Mouse (Mus musculus): Measurements from ENCODE around the gene Ift43.

The Ift43 gene

DNA sequence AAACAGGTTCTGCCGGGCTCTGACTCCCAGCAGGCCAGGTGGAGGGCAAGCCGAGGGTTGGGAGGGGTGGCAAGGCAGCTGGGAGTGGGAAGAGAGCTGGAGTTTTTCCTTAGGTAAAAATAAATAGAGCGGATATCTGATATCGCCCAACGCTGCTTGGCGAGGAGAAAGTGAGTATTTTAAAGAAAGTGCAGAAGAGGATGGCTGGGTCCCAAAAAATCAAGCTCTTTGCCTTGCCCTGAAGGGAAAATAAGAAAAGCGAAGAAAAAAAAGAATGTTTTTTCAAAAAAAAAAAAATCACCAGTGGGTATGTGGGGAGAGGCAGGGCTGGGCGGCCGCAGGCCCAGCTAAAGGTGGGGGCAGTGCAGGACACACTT lies 4.2 kb upstream of the Ift43 start:
- in situ Hi-C loops (cut with MboI, MseI): loop anchor here (5.0 to 10.0 kb wide), 3 partner anchors 121 to 393 kb away; partner anchors contain the start of gene Batf

DNA sequence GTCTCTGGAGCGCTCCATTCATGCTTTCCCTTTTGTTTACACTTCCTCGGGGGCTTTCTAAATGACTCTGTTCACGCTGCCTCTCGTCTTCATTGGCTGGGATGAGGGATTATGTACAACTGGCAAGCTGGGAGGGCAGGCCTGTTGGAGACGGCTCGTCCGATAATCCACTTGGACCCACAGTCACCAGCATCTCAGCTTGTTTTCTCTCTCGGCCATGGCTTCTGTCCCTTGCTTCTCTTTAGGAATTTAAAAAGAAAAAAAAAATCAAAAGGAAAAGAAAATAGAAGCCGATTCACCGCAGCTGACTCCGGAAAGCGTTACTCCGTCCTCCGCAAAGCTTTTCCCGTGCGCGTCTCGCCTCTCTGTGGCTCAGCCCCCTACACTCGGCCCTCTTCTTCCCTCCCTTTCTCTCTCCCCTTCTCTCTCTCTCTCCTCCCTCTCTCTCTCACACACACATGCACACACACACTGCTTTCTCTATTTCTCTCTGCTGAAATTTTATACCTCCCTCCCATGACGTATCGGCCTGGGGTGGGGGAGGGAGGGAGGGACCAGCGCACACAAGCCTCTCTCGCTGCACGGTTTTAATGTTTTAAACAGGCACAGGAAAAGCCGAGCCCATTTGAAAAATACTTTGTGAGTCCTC lies 3.7 kb upstream of the Ift43 start, which contains the start of gene Tgfb3:
Tgfb3 (minus strand) TSS at position 489 of the 649 bp plus-strand sequence.
- in situ Hi-C loops (cut with MboI, MseI): loop anchor here (5.0 to 10.0 kb wide), 3 partner anchors 121 to 394 kb away; partner anchors contain the start of gene Batf

DNA sequence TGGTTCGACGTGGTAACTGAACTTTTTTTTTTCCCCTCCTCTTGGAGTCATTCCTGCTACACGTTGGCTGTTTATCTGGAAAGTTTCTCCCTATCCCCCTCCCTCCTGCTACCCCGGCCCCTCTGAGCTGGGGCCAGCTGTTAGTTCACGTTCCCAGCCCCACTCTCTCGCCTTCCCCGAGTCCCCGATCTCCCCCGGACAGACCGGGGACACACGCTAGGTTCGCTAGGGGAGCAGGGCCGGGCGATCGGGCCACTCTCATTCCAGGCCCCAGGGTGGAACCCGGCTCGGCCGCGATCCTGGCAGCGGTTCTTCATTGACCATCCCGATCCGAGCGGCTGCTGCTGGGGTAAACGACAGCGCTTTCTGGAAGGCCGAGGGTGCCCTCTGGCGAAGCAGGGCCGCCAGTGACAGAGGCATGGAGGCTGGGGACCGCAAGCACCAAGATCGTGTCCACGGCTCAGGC lies 3.1 kb upstream of the Ift43 start:
- in situ Hi-C loops (cut with MboI, MseI): loop anchor here (5.0 to 10.0 kb wide), 3 partner anchors 122 to 394 kb away; partner anchors contain the start of gene Batf

DNA sequence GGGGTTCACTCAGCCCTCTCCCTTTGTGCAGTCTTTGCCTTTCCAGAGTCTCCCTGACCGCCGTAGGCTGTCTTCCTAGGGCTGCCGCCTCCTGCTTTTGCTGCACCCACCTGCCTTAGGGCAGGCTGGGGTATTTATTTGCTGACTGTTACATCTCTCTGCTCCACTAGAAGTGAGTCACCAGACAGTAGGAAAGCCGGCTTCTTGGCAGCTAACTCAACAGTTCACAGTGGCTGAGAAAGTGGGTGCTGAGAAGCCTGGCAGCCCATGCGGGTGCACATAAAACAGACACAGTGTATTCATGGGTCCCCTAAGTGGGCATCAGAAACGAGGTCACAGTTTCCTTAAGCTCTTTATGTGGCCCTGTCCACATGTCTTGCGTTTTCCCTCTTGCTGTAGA lies 3.5 kb downstream of the Ift43 start:
- in situ Hi-C loops (cut with MboI, MseI): no loop called here

DNA sequence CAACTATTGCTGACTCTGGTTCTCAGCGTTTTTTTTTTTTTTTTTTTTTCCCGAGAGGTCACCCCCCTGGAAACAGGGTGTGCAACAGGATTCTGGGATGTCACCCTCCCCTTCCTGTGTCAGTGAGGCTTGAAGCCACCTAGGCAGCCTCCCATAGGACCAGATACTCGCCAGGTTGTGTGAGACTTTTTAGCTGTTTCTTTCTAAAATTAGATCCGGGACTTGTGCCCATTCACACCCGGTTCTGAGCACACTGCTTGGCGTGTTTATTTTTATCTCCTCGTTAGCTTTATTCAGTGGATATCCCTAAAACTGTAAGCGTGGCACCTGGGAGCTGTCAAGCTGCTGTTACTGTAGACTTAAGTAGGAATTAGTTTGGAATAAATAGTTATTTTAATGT lies 4.2 kb downstream of the Ift43 start:
- in situ Hi-C loops (cut with MboI, MseI): no loop called here

DNA sequence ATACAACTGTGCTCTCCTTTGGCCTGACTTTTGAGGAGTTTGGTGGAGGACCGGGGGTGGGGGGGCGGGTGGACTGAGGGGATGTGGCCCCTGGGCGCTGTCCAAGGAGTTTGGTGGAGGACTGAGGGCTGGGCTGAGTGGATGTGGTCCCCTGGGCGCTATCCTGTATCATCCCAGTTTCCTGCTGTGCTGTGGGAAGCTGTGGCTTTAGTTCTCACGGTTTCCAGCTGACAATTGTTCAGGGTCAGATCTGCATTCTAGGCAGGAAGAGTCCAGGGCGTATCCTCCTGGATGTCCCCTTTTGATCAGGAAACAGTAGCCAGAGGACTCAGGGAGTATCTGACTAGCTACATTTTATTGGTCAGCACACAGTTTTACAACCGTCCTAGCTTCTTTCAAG lies 5.7 kb downstream of the Ift43 start:
- in situ Hi-C loops (cut with MboI, MseI): no loop called here

DNA sequence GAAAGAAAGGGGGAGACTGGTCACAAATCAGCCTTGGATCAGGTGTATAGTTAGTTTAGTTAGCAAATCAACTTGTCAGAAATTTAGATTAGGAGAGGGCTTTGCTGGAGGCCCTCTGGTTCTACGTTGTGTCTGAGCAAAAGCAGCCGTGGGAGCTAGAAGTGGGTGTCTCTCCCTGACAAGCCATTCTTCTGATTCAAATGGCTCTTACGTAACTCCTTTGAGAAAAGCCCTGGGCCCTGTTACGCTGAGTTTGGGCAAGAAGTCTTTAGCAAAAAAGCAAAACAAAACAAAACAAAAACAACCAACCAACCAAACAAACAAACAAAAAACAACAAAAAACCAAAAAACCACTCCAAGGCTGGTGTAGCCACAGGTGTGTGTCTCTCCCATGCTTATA lies 8.4 kb downstream of the Ift43 start:
- in situ Hi-C loops (cut with MboI, MseI): no loop called here

DNA sequence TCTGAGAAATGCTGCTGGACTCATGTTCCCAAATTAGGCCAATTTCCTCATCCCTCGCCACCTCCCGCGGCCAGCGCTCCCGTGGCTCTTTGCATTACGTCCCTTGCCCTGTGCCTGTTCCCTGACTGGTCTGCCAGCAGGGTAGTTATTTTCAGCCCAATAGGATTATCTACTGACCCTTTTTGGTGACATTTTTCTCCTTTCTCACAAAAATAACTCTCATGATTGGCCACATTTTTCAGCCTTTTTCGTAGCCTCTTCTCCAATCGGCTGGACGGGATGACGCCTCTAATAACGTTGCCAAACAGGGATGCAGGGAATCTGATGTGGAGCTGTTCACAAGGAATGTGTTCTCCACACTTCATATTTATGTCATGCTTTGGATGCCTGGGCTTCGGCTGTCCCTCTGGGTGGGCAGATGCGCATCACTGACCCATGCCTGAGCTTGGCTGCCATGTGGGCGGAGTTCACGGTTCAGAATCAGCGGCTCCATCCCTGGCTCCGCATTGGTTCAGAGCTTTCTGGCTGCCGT lies 9.3 kb downstream of the Ift43 start:
- in situ Hi-C loops (cut with MboI, MseI): no loop called here

DNA sequence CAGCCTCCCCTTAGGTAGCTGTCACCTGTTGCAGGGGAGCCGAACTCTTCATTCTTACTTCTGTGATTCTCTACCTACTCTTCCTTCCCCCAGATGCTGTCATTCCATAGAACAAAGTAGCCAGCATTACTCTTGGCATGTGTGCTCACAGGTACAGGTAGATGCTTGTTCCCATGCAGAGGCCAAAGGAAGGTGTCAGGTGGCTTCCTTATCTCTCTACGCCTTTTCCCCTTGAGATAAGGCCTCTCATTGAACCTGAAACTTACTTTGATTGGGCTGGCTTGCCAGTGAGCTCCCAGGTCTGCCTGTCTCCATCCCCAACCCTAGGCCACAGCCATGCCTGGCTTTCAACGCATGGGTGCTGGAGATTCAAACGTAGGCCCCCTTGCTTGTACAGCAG lies 11.7 kb downstream of the Ift43 start:
- in situ Hi-C loops (cut with MboI, MseI): no loop called here

DNA sequence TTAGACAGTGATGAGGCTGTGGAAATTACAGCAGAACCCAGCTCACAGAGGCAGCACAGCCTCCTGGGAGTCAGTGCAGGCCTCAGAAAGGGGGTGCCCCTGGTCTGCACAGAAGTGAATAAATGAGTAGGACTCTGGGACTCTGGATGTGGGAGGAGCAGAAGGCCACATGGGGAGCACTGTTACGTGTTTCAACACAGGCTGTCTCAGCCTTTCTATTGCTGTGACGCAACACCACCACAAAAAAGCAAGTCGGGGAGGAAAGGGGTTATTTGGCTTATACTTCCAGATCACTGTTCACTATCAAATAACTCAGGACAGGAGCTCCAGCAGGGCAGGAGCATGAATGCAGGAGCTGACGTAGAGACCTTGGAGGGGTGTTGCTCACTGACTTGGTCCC lies 13.5 kb downstream of the Ift43 start:
- in situ Hi-C loops (cut with MboI, MseI): no loop called here

DNA sequence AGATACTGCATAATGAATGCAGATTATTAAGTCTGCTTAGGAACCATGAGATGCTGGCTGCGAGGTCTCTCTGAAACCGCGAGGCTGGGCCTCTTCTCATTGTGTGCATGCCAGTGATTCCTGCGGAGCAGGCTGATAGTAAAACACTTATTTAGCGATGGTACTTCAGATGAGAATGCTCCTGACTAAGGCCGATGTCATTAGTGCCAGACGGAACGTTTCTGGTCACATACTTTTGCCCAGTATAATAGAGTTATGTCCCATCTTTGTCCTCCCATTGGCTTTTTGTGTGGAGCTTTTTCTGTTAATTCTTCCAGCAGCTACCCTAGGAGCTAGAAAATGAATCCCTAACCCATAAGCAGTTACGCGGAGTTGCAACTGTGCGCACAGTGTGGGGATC lies 15.4 kb downstream of the Ift43 start:
- in situ Hi-C loops (cut with MboI, MseI): no loop called here

DNA sequence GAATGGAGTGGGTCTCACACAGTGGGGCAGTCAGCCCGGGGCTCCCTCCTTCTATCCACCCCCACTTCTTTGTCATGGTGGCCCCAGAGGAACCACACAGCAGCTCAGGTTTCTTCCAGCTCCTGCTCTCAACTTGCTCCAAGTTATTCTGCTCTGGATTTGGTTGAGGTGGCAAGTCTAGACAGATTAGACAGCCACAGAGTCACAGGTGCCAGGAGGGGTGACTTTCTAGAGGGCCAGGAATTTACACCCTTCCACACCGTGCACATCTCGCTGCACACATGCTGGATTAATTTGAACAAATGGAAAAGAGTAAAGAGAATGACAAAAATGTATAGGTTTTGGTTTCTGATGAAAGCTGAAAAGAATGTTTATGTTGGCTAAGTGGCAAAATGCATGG lies 18.4 kb downstream of the Ift43 start:
- in situ Hi-C loops (cut with MboI, MseI): no loop called here

DNA sequence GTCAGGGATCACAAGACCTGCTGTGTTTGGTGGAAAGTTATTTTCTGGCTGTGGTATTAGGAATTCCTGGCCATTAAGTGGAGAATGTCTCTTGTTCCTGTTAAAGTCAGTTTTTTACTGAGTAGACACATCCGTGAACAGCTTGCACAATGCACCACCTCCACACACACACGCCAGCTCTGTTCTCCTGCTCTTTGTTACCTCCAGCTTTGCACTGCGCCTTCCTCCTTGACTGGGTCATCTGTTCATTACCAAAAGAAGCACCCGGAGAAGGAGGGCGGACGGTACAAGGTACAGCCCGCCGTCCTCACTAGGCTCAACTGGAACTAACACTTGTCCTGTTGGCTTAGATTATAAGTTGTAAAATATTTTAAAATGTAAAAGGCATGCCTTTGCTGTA lies 20.3 kb downstream of the Ift43 start:
- in situ Hi-C loops (cut with MboI, MseI): no loop called here

DNA sequence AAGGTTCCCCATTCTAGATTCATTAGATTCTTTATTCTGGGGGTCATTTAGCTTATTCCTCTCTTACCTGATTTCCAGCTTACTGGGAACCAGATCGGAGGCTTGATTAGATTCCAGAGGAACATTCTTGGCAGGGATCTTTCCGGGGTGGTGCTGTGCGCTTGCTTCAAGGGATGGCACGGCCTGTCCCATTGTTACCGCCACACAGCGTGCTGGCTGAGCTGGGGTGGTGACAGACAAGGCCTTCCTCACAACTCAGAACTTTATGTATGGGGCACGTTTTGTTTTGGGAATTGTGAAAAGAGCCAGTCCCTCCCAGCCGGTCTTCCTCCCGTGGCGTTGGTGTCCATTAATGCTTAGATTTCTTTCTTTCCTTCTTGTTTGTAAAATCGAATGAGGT lies 21.1 kb downstream of the Ift43 start:
- in situ Hi-C loops (cut with MboI, MseI): no loop called here

DNA sequence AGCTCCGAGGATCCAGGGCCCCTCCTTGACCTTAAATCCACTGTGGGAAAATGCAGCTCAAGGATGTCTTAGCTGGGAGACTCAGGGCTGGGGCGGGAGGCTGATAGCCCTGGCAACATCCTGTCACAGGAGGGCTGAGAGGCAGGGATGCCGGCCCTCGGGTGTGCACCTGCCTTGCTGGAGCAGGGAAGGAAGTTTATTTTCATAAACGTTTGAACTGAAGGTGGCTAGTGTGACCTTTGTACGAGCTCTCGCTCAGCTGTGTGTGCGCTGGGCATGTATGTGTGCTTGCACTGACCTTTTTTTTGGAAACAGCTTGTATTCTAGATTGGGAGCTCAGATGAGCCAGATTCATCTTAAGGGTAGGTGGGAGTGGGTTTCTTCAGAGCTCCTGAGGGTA lies 21.5 kb downstream of the Ift43 start:
- in situ Hi-C loops (cut with MboI, MseI): no loop called here

DNA sequence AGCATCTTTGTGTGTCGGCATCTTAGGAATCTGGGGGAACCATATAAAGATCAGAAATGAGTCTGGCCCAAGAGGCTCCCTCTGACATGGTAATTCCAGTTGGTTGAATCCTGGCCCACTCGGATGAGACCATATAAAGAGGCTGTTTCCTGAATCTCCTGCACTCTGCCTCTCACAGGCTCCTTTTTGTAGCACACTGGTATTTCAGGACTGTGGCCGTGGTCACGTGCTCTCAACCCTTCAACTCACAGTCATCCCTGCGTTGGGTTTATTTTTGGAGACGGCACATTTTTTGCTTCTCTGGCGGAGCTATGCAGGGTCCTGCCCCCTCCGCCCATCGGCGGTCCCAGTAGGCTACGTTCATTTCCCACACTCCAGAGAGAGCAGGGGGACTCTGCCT lies 22.0 kb downstream of the Ift43 start:
- in situ Hi-C loops (cut with MboI, MseI): no loop called here

DNA sequence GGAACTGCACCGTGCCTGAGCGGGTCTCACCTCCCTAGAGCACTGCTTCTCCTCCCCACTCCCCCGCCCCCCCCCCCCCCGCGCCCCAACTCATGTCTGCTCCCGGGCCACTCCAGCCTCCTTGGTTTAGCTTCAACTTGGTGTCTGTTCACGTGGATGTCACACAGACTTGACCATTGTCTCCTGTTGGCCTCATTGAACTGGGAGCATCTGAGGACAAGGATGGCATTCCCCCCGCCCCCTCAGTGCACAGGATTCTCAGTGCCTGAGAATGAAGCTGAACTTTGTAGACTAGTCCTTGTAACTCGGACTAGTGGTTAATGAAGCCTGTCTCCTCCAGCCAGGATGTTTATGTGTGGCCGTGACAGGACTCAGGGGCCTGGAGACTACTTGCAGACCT lies 23.2 kb downstream of the Ift43 start:
- in situ Hi-C loops (cut with MboI, MseI): no loop called here

DNA sequence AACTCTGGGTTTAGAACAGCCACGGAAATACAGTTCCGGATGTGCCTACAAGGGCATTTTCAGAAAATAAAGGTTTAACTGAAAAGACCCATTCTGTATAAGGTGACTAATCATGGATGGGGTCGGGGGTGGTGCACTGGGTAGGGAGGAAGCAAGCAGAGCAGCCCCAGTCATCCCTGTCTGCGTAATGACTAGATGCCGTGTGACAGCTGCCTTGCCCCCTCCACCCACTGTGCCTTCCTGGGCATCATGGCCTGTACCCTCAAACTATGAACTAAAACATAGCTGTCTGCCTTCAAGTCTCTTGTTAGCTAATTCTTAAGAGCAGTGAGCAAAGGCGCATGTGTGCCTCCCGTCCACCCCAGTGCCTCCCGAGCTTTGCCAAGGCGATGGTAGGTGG lies 23.7 kb downstream of the Ift43 start:
- in situ Hi-C loops (cut with MboI, MseI): no loop called here

DNA sequence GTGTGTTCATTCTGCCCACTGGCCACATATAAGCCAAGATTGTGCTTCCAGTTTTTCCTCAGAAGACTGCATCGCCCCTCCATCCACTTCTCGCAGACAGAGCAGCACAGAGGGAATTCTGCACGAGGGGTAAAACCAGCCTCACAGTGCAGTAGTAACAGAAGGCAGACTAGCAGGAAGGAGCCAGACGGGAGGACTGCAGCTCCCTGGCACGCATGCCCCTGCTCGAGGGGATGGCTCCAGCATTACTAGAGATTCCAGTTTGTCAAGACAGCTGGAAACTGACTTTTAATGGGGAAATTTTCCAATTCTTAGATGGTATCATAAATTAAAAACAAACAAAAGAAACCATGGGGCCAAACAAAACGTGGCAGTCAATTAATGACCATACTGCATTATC lies 25.3 kb downstream of the Ift43 start:
- in situ Hi-C loops (cut with MboI, MseI): no loop called here

DNA sequence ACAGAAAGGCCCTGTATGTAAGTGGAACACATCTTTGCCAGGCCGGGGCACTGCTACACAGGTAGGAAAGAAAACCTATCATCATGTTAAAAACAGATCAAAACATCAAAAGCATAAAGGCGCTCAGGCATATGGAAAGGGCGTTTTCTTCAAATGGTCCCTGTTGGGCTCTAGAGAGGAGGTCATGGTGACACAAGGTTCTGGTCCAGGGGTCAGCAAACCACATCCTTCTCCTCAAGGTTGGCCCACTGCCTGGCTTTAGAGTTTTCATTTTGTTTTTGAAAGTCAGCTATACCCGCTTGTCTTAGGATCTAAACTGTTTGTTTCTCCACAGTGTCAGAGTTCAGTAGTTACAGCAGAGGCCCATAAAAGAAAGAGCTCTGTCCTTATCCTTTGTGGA lies 27.2 kb downstream of the Ift43 start:
- in situ Hi-C loops (cut with MboI, MseI): no loop called here

DNA sequence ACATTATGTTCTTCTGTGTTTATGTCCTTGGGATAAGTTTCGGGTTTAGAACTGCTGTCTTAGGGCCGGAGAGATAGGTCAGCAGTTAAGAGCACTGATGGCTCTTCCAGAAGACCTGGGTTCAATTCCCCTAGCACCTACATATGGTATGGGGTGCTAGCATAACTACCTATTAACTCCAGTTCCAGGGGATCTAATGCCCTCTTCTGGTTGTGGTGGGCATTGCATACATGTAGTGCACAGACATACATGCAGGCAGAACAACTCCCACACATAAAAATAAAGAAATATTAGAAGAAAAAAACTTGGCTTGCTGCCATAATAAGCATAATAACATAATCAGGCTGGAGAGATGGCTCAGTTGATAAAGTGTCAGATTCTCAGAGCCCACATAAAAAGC lies 28.3 kb downstream of the Ift43 start:
- in situ Hi-C loops (cut with MboI, MseI): no loop called here

DNA sequence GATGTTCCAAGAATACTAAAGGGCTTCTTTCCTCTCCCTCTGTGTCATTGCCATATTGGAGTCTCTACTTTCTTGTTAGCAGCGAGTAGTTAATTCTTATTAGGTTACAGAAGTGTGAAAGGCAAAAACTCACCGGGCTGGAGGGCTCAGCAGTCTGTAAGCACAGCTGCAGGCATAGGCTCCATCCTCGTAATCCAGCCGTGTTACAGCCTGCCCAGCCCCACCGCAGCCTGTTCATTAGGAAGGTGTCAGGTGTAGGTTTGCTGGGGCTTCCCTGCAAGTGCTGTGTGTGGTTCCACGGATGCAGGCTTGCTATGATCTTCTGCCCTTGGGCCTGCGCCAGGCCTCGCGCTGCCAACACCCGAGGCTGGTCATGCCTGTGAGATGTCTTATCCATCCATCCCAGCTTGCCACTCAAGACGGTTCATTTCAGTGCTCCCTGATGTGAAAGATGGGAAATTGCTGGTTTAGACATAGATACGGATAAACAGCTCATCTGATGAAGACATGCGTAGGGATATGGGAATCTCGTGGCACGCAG lies 34.0 kb downstream of the Ift43 start:
- in situ Hi-C loops (cut with MboI, MseI): no loop called here

DNA sequence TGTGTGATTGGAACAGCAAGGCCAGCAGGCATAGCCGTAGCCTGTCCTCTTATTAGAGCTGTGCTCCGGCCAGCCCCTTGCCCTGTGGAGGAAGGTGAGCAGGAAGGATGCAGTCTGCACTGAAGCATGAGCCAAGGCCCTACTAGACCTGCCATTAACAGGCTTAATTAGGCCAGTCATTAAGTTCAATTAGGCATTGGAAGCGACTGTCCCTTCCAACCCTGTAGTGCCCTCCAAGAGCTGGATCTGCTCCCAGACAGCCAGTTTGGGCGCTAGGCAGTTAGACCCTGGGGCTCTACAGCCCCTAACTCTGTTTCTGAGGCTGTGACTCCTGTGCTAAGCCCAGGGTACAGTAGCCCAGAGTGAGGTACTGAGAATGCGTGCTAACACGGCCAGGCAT lies 41.7 kb downstream of the Ift43 start:
- in situ Hi-C loops (cut with MboI, MseI): no loop called here
